Mouse (Mus musculus): ENCODE data around the gene Wnt7b. TPM values are rescaled to one million over a fixed set of nuclear protein-coding genes. Genes with fewer than 3 reads are reported as not detected.

The Wnt7b gene
- total RNA-seq (2012; rRNA removed) (not detected in 2 replicates), total RNA-seq (2014; rRNA removed) (not detected in 2 replicates), polyA plus RNA-seq (2012; ENCODE audit: insufficient read length, low read depth) (not detected in 2 replicates)

GRCm38 (mm10) chr15:85582356-85582910 lies at the start of gene Wnt7b:
Gene Wnt7b (minus strand): TSS chr15:85582473.
- Histone ChIP-seq H3K27me3 (replicated peaks) (peaks cover 38% of the 10 kb centered on the region), H3K36me3 (replicated peaks in 1 of 2; ENCODE audit: control insufficient read depth in 1 of 2, insufficient read depth in 1 of 2, low read length in 1 of 2) (no peaks in the 10 kb centered on the region), H3K79me2 (replicated peaks; ENCODE audit: control insufficient read depth, extremely low read depth, insufficient read depth, poor library complexity, severe bottlenecking) (no peaks in the 10 kb centered on the region), H3K9me3 (replicated peaks; ENCODE audit: low read length) (peaks cover 16% of the 10 kb centered on the region), H3K9ac (ENCODE audit: insufficient read depth, low read depth) (no peak within 1 kb of the TSS), H3K4me1 (ENCODE audit: control insufficient read depth in 1 of 2, insufficient read depth in 2 of 2) (no peaks in the 10 kb centered on the region), H3K4me2 (ENCODE audit: insufficient read depth, low read depth, poor library complexity, severe bottlenecking) (no peak within 1 kb of the TSS), H3K4me3 (replicated peaks in 1 of 3; ENCODE audit: low read depth in 2 of 3, low read length in 2 of 3, poor library complexity in 1 of 3) (no peak within 1 kb of the TSS), H3K27ac (ENCODE audit: insufficient read depth, low read depth) (no peak within 1 kb of the TSS)
- in situ Hi-C loops (cut with MboI; ENCODE audit: low pct_ligation_motif_present, low pct_unique_long_range_greater_than_20kb, low sequenced_read_pairs), result loop anchor here (5.0 kb wide), 2 partner anchors 100 to 310 kb away; no protein-coding TSS in a partner anchor
- dilution Hi-C loops (cut with MboI; ENCODE audit: extremely low pct_ligation_motif_present, extremely low pct_unique_long_range_greater_than_20kb, low sequenced_read_pairs), result no loop called here
- no peak for TF ChIP-seq ETS1 (conservative IDR thresholded peaks at IDR 0.05; ENCODE audit: low read depth, low read length)
- no peak for TF ChIP-seq CHD2 (IDR thresholded peaks at IDR 0.05; ENCODE audit: low read length)
- TF ChIP-seq MAFK (IDR thresholded peaks at IDR 0.05; ENCODE audit: insufficient replicate concordance, low read length), result no peak
- TF ChIP-seq GABPA (IDR thresholded peaks at IDR 0.05; ENCODE audit: insufficient replicate concordance, low read depth, low read length), result no peak
- TF ChIP-seq USF1 (IDR thresholded peaks at IDR 0.05; ENCODE audit: low read depth, low read length), result no peak
- TF ChIP-seq POLR2A (IDR thresholded peaks at IDR 0.05; ENCODE audit: low read depth, low read length), result no peak
- no peak for DNase-seq (ENCODE audit: extremely low read depth)

- Histone ChIP-seq H3K27ac (ENCODE audit: insufficient read depth, low read depth) (no peak overlapping the region), H3K9me3 (replicated peaks; ENCODE audit: low read length) (no peaks in the 10 kb centered on the region), H3K4me2 (ENCODE audit: insufficient read depth, low read depth, poor library complexity, severe bottlenecking) (no peak overlapping the region), H3K27me3 (replicated peaks) (peaks cover 2% of the 10 kb centered on the region), H3K4me3 (replicated peaks in 1 of 3; ENCODE audit: low read depth in 2 of 3, low read length in 2 of 3, poor library complexity in 1 of 3) (no peak overlapping the region), H3K79me2 (replicated peaks; ENCODE audit: control insufficient read depth, extremely low read depth, insufficient read depth, poor library complexity, severe bottlenecking) (no peaks in the 10 kb centered on the region), H3K9ac (ENCODE audit: insufficient read depth, low read depth) (no peak overlapping the region), H3K36me3 (replicated peaks in 1 of 2; ENCODE audit: control insufficient read depth in 1 of 2, insufficient read depth in 1 of 2, low read length in 1 of 2) (no peaks in the 10 kb centered on the region), H3K4me1 (ENCODE audit: control insufficient read depth in 1 of 2, insufficient read depth in 2 of 2) (peaks cover 0 to 11% of the 10 kb centered on the region in 2 experiments; a peak in 2 of 4 replicates)
- in situ Hi-C loops (cut with MboI; ENCODE audit: low pct_ligation_motif_present, low pct_unique_long_range_greater_than_20kb, low sequenced_read_pairs), result no loop called here
- dilution Hi-C loops (cut with MboI; ENCODE audit: extremely low pct_ligation_motif_present, extremely low pct_unique_long_range_greater_than_20kb, low sequenced_read_pairs), result no loop called here
- no peak for DNase-seq (ENCODE audit: extremely low read depth)
- TF ChIP-seq E2F4 (IDR thresholded peaks at IDR 0.05; ENCODE audit: insufficient replicate concordance, low read depth, low read length) (no peak), USF1 (IDR thresholded peaks at IDR 0.05; ENCODE audit: low read depth, low read length) (no peak), POLR2AphosphoS2 (IDR thresholded peaks at IDR 0.05; ENCODE audit: low read depth, low read length) (no peak), HCFC1 (IDR thresholded peaks at IDR 0.05; ENCODE audit: low read depth, low read length) (no peak)
Observed at GRCm38 (mm10) chr15:85631591-85631990, 49.3 kb upstream of the Wnt7b start.

GRCm38 (mm10) chr15:85629924-85630545 lies 47.8 kb upstream of the Wnt7b start:
- Histone ChIP-seq H3K36me3 (replicated peaks in 1 of 2; ENCODE audit: control insufficient read depth in 1 of 2, insufficient read depth in 1 of 2, low read length in 1 of 2) (no peaks in the 10 kb centered on the region), H3K79me2 (replicated peaks; ENCODE audit: control insufficient read depth, extremely low read depth, insufficient read depth, poor library complexity, severe bottlenecking) (no peaks in the 10 kb centered on the region), H3K4me3 (replicated peaks in 1 of 3; ENCODE audit: low read depth in 2 of 3, low read length in 2 of 3, poor library complexity in 1 of 3) (no peak overlapping the region), H3K4me1 (ENCODE audit: control insufficient read depth in 1 of 2, insufficient read depth in 2 of 2) (peaks cover 0 to 5% of the 10 kb centered on the region in 2 experiments; a peak in 2 of 4 replicates), H3K27me3 (replicated peaks) (peaks cover 2% of the 10 kb centered on the region), H3K9ac (ENCODE audit: insufficient read depth, low read depth) (no peak overlapping the region), H3K9me3 (replicated peaks; ENCODE audit: low read length) (peaks cover 8% of the 10 kb centered on the region), H3K27ac (ENCODE audit: insufficient read depth, low read depth) (no peak overlapping the region), H3K4me2 (ENCODE audit: insufficient read depth, low read depth, poor library complexity, severe bottlenecking) (no peak overlapping the region)
- TF ChIP-seq NRF1 (IDR thresholded peaks at IDR 0.05; ENCODE audit: low read depth, low read length), result no peak
- no peak for DNase-seq (ENCODE audit: extremely low read depth)
- in situ Hi-C loops (cut with MboI; ENCODE audit: low pct_ligation_motif_present, low pct_unique_long_range_greater_than_20kb, low sequenced_read_pairs) (no loop called here), dilution Hi-C loops (cut with MboI; ENCODE audit: extremely low pct_ligation_motif_present, extremely low pct_unique_long_range_greater_than_20kb, low sequenced_read_pairs) (no loop called here)
